Mouse (Mus musculus): ENCODE measurements around the gene Lcp1. TPM values are rescaled to one million over a fixed set of nuclear protein-coding genes. Genes with fewer than 3 reads are reported as not detected.

Lcp1 gene
- total RNA-seq, 1 experiment from 2014 or later, result 842 TPM

GRCm38 (mm10) chr14:75192427-75192826, 61.5 kb downstream of the Lcp1 start:
- ATAC-seq (replicated peaks; ENCODE audit: insufficient number of reproducible peaks, low FRiP score, low TSS enrichment, poor library complexity, severe bottlenecking), result no peak

- peak; percentile 47 for ATAC-seq (replicated peaks; ENCODE audit: insufficient number of reproducible peaks, low FRiP score, low TSS enrichment, poor library complexity, severe bottlenecking)
These were observed 62.0 kb downstream of the Lcp1 start for GRCm38 (mm10) chr14:75192858-75193257.

GRCm38 (mm10) chr14:75195530-75195929, 64.6 kb downstream of the Lcp1 start:
- peak; percentile 76 for ATAC-seq (replicated peaks; ENCODE audit: insufficient number of reproducible peaks, low FRiP score, low TSS enrichment, poor library complexity, severe bottlenecking)

GRCm38 (mm10) chr14:75197027-75197426, 66.1 kb downstream of the Lcp1 start:
- ATAC-seq (replicated peaks; ENCODE audit: insufficient number of reproducible peaks, low FRiP score, low TSS enrichment, poor library complexity, severe bottlenecking), result 0 out of 2 replicates have a peak, but pooled peaks have one; percentile 28

GRCm38 (mm10) chr14:75197660-75198059, 66.8 kb downstream of the Lcp1 start:
- ATAC-seq (replicated peaks; ENCODE audit: insufficient number of reproducible peaks, low FRiP score, low TSS enrichment, poor library complexity, severe bottlenecking), result no peak

GRCm38 (mm10) chr14:75205363-75206051, 74.6 kb downstream of the Lcp1 start:
- no peak for ATAC-seq (replicated peaks; ENCODE audit: insufficient number of reproducible peaks, low FRiP score, low TSS enrichment, poor library complexity, severe bottlenecking)

GRCm38 (mm10) chr14:75206307-75206706, 75.4 kb downstream of the Lcp1 start:
- no peak for ATAC-seq (replicated peaks; ENCODE audit: insufficient number of reproducible peaks, low FRiP score, low TSS enrichment, poor library complexity, severe bottlenecking)

GRCm38 (mm10) chr14:75208572-75209151, 77.8 kb downstream of the Lcp1 start:
- ATAC-seq (replicated peaks; ENCODE audit: insufficient number of reproducible peaks, low FRiP score, low TSS enrichment, poor library complexity, severe bottlenecking), result no peak

GRCm38 (mm10) chr14:75213752-75214151, 82.9 kb downstream of the Lcp1 start:
- ATAC-seq (replicated peaks; ENCODE audit: insufficient number of reproducible peaks, low FRiP score, low TSS enrichment, poor library complexity, severe bottlenecking), result no peak

- ATAC-seq (replicated peaks; ENCODE audit: insufficient number of reproducible peaks, low FRiP score, low TSS enrichment, poor library complexity, severe bottlenecking), result no peak
These were observed 87.9 kb downstream of the Lcp1 start for GRCm38 (mm10) chr14:75218843-75219242.

GRCm38 (mm10) chr14:75219250-75219913, 88.5 kb downstream of the Lcp1 start:
- no peak for ATAC-seq (replicated peaks; ENCODE audit: insufficient number of reproducible peaks, low FRiP score, low TSS enrichment, poor library complexity, severe bottlenecking)

GRCm38 (mm10) chr14:75222386-75222785, 91.5 kb downstream of the Lcp1 start:
- ATAC-seq (replicated peaks; ENCODE audit: insufficient number of reproducible peaks, low FRiP score, low TSS enrichment, poor library complexity, severe bottlenecking), result no peak

- ATAC-seq (replicated peaks; ENCODE audit: insufficient number of reproducible peaks, low FRiP score, low TSS enrichment, poor library complexity, severe bottlenecking), result no peak
These were observed 96.7 kb downstream of the Lcp1 start for GRCm38 (mm10) chr14:75227453-75228084.

GRCm38 (mm10) chr14:75229834-75230233, 98.9 kb downstream of the Lcp1 start:
- 0 out of 2 replicates have a peak, but pooled peaks have one; percentile 45 for ATAC-seq (replicated peaks; ENCODE audit: insufficient number of reproducible peaks, low FRiP score, low TSS enrichment, poor library complexity, severe bottlenecking)

GRCm38 (mm10) chr14:75233070-75233469, 102.2 kb downstream of the Lcp1 start:
- no peak for ATAC-seq (replicated peaks; ENCODE audit: insufficient number of reproducible peaks, low FRiP score, low TSS enrichment, poor library complexity, severe bottlenecking)

GRCm38 (mm10) chr14:75235552-75235951, 104.7 kb downstream of the Lcp1 start:
- no peak for ATAC-seq (replicated peaks; ENCODE audit: insufficient number of reproducible peaks, low FRiP score, low TSS enrichment, poor library complexity, severe bottlenecking)

GRCm38 (mm10) chr14:75235955-75236635, 105.2 kb downstream of the Lcp1 start:
- ATAC-seq (replicated peaks; ENCODE audit: insufficient number of reproducible peaks, low FRiP score, low TSS enrichment, poor library complexity, severe bottlenecking), result no peak

GRCm38 (mm10) chr14:75236636-75237003, 105.7 kb downstream of the Lcp1 start:
- ATAC-seq (replicated peaks; ENCODE audit: insufficient number of reproducible peaks, low FRiP score, low TSS enrichment, poor library complexity, severe bottlenecking), result no peak

- no peak for ATAC-seq (replicated peaks; ENCODE audit: insufficient number of reproducible peaks, low FRiP score, low TSS enrichment, poor library complexity, severe bottlenecking)
These were observed 106.2 kb downstream of the Lcp1 start for GRCm38 (mm10) chr14:75237096-75237495.
